Mouse (Mus musculus): ENCODE measurements at regions not wholly inside any gene's neighbourhood (a gene's known extent, or its start where the extent isn't known, plus 50 kb on each side); places are given as distances from the start of the nearest gene placed in this dataset.
A peak's percentile ranks its signal among the peaks of the same experiment; 100 is the strongest.

GRCm38 (mm10) chr14:46706462-46706861, 53.9 kb upstream of the Cdkn3 start:
- WGBS: 87% methylated on average over 4 of the region's 4 CpGs
- Histone ChIP-seq H3K36me3 (replicated peaks) (no peaks in the 10 kb centered on the region), H3K9me3 (no peaks in the 10 kb centered on the region), H3K4me1 (peaks cover 22% of the 10 kb centered on the region), H3K27me3 (replicated peaks; ENCODE audit: low read depth, poor library complexity, severe bottlenecking) (peaks cover 22% of the 10 kb centered on the region), H3K4me3 (no peak overlapping the region), H3K27ac (replicated peaks) (no peak overlapping the region)
- no peak for DNase-seq (ENCODE audit: low spot score)

DNA sequence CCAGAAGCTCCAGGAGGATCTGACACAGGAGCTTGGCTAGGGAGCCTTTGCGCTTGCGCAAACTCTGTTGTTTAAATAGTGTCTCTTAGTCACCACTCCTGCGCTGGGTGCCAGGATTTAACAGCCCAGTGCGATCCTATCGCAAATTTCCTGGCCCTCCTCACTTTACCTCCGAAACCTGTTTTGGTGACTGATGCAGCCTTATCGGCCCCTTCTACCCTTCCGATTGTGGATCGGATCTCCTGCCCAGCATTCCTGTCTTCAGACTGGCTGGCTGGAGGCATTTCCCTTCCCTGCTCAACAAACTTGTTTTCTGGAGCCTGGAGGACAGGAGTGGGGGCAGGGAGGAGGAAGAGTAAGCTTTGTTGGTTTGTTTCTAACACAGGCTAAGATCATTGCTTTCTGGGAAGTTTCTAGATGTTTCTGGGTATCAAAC, 56.0 kb upstream of the Cdkn3 start:
- Histone ChIP-seq H3K4me3 (no peak overlapping the region), H3K4me1 (peaks cover 15% of the 10 kb centered on the region), H3K9me3 (no peaks in the 10 kb centered on the region), H3K27ac (replicated peaks) (0 out of 2 replicates have a peak overlapping the region, but pooled peaks have one; percentile 48), H3K27me3 (replicated peaks; ENCODE audit: low read depth, poor library complexity, severe bottlenecking) (peaks cover 26% of the 10 kb centered on the region), H3K36me3 (replicated peaks) (no peaks in the 10 kb centered on the region)
- 59% methylated on average over 9 of the region's 9 CpGs for WGBS
- no peak for DNase-seq (ENCODE audit: low spot score)

DNA sequence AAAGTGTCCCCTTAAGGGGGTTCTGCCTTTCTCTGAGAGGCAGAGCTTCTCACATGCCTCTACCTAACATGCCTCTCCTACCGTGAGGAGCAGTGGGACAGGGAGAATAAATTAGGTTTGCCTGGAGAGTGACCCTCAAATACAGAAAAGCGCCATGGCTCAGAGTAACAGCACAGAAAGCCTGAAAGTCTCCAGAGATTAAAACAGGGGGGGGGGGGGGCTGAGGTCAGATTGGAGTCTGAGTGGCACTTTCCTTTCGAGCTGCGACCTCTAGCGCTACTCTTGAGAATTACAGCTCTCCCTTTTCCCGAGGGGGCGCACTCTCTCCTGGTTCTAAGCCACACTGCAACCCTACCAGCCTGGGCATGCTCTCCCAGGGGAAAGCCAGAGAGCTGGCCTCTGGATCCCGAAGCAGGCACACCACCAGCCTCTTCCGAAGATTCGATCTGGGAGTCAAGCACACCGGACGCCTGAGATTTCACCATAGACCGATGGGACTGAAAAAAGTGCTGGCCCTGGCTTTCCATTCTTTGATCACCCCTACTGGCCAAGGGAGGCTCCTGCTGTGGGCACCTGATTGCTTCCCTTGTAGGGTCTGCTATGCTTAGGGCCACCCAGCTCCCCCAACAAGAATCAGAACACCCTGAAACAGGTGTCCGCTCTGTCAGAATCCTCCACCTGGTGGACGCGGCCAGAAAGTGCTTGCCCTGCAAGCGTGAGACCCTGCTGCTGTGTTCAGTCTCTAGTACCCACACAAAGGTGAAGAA, 57.5 kb upstream of the Cdkn3 start:
- Histone ChIP-seq H3K36me3 (replicated peaks) (no peaks in the 10 kb centered on the region), H3K4me3 (no peak overlapping the region), H3K27me3 (replicated peaks; ENCODE audit: low read depth, poor library complexity, severe bottlenecking) (peaks cover 18% of the 10 kb centered on the region), H3K4me1 (peaks cover 15% of the 10 kb centered on the region), H3K27ac (replicated peaks) (no peak overlapping the region), H3K9me3 (no peaks in the 10 kb centered on the region)
- DNase-seq (ENCODE audit: low spot score): peak; percentile 72
- WGBS: 29% methylated on average over 17 of the region's 17 CpGs

- WGBS: 93% methylated on average over 7 of the region's 7 CpGs
- H3K4me1 ChIP-seq: peaks cover 5% of the 10 kb centered on the region; the same call in 1 of the 2 replicates
- no peak for DNase-seq (ENCODE audit: low spot score)
- no peaks in the 10 kb centered on the region for H3K36me3 ChIP-seq (replicated peaks)
- no peaks in the 10 kb centered on the region for H3K9me3 ChIP-seq
- H3K27me3 ChIP-seq (replicated peaks; ENCODE audit: low read depth, poor library complexity, severe bottlenecking): 0 out of 2 replicates have a peak, but pooled peaks cover 4% of the 10 kb centered on the region
- no peak overlapping the region for H3K4me3 ChIP-seq
- no peak overlapping the region for H3K27ac ChIP-seq (replicated peaks)
Measured at GRCm38 (mm10) chr14:46692571-46692970, 67.8 kb upstream of the Cdkn3 start.

DNA sequence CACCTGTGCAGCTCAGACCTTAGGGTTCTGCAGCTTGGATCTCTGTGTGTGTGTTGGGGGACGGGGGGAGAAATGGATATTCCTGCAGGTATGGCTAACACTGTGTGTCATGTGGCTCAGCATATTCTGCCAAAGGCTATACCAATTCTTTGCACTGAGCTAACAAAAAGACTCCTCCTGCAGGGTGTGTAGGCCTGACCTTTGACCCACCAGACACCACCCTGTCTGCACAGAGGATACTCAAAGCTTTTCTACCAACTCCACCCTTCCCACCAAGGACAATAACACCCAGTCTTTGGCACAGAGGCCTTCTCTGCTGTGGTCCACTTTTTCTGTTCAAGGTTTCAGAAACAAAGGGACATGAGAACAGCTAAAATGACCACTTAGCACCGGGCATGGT, 68.3 kb upstream of the Cdkn3 start:
- no peaks in the 10 kb centered on the region for H3K9me3 ChIP-seq
- WGBS: 79% methylated on average over 2 of the region's 2 CpGs
- H3K36me3 ChIP-seq (replicated peaks): no peaks in the 10 kb centered on the region
- 0 out of 2 replicates have a peak, but pooled peaks cover 4% of the 10 kb centered on the region for H3K27me3 ChIP-seq (replicated peaks; ENCODE audit: low read depth, poor library complexity, severe bottlenecking)
- DNase-seq (ENCODE audit: low spot score): no peak
- peaks cover 5% of the 10 kb centered on the region; the same call in 1 of the 2 replicates for H3K4me1 ChIP-seq
- no peak overlapping the region for H3K27ac ChIP-seq (replicated peaks)
- H3K4me3 ChIP-seq: no peak overlapping the region

- Histone ChIP-seq H3K9me3 (no peaks in the 10 kb centered on the region), H3K4me1 (peaks cover 31% of the 10 kb centered on the region), H3K4me3 (no peak overlapping the region), H3K36me3 (replicated peaks) (no peaks in the 10 kb centered on the region), H3K27me3 (replicated peaks; ENCODE audit: low read depth, poor library complexity, severe bottlenecking) (0 out of 2 replicates have a peak, but pooled peaks cover 6% of the 10 kb centered on the region), H3K27ac (replicated peaks) (no peak overlapping the region)
- WGBS: 71% methylated on average over 6 of the region's 6 CpGs
- peak; percentile 30 for DNase-seq (ENCODE audit: low spot score)
Measured at GRCm38 (mm10) chr14:46682728-46683127, 77.6 kb upstream of the Cdkn3 start.

- 83% methylated on average over 4 of the region's 4 CpGs for WGBS
- DNase-seq (ENCODE audit: low spot score): no peak
- 0 out of 2 replicates have a peak, but pooled peaks cover 3% of the 10 kb centered on the region for H3K27me3 ChIP-seq (replicated peaks; ENCODE audit: low read depth, poor library complexity, severe bottlenecking)
- no peaks in the 10 kb centered on the region for H3K36me3 ChIP-seq (replicated peaks)
- H3K4me3 ChIP-seq: no peak overlapping the region
- no peak overlapping the region for H3K27ac ChIP-seq (replicated peaks)
- H3K4me1 ChIP-seq: peaks cover 31% of the 10 kb centered on the region
- no peaks in the 10 kb centered on the region for H3K9me3 ChIP-seq
Measured at GRCm38 (mm10) chr14:46678935-46679334, 81.4 kb upstream of the Cdkn3 start.

DNA sequence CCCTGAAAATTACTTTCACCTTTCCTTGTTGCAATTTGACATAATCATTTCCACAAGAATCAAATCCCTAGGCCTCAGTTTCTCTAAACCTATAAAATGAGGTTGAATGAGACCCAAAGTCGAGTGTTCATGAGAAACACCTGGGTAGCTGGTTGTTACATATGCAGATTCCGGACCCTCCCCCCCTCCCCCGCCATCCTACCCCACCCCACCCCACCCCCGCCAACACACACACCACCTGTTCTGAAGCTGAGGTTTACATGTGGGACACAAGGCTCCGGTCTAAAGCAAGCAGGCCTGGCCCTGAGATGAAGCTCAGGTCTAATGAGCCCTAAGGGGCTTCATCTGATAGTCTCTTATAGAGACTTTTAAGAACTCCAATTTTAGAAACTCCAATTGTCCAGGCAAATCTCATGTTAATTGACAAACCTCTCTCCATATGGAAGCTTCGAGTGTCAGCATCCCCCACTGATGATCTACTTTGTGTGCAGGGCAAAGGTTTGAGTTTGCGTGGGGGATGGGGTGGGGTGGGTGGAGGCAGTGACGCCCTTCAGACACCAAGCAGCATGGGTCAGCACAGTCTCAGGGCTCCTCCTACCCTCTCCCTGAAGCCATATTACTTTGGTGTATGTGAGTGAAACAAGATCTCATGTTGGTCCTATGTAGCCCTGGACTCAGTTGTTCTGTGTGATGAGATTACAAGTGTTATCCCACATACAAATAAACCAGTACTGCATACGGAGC, 88.7 kb upstream of the Cdkn3 start:
- H3K4me1 ChIP-seq: peaks cover 4% of the 10 kb centered on the region
- H3K27ac ChIP-seq (replicated peaks): no peak overlapping the region
- 0 out of 2 replicates have a peak, but pooled peaks cover 4% of the 10 kb centered on the region for H3K9me3 ChIP-seq
- no peaks in the 10 kb centered on the region for H3K36me3 ChIP-seq (replicated peaks)
- H3K27me3 ChIP-seq (replicated peaks; ENCODE audit: low read depth, poor library complexity, severe bottlenecking): 0 out of 2 replicates have a peak, but pooled peaks cover 4% of the 10 kb centered on the region
- no peak overlapping the region for H3K4me3 ChIP-seq
- 80% methylated on average over 9 of the region's 9 CpGs for WGBS
- no peak for DNase-seq (ENCODE audit: low spot score)

GRCm38 (mm10) chr14:46671062-46671461, 89.3 kb upstream of the Cdkn3 start:
- 0 out of 2 replicates have a peak, but pooled peaks cover 4% of the 10 kb centered on the region for H3K27me3 ChIP-seq (replicated peaks; ENCODE audit: low read depth, poor library complexity, severe bottlenecking)
- H3K4me3 ChIP-seq: no peak overlapping the region
- 0 out of 2 replicates have a peak, but pooled peaks cover 4% of the 10 kb centered on the region for H3K9me3 ChIP-seq
- H3K36me3 ChIP-seq (replicated peaks): no peaks in the 10 kb centered on the region
- no peak for DNase-seq (ENCODE audit: low spot score)
- WGBS: 92% methylated on average over 2 of the region's 2 CpGs
- H3K4me1 ChIP-seq: peaks cover 4% of the 10 kb centered on the region
- H3K27ac ChIP-seq (replicated peaks): no peak overlapping the region

DNA sequence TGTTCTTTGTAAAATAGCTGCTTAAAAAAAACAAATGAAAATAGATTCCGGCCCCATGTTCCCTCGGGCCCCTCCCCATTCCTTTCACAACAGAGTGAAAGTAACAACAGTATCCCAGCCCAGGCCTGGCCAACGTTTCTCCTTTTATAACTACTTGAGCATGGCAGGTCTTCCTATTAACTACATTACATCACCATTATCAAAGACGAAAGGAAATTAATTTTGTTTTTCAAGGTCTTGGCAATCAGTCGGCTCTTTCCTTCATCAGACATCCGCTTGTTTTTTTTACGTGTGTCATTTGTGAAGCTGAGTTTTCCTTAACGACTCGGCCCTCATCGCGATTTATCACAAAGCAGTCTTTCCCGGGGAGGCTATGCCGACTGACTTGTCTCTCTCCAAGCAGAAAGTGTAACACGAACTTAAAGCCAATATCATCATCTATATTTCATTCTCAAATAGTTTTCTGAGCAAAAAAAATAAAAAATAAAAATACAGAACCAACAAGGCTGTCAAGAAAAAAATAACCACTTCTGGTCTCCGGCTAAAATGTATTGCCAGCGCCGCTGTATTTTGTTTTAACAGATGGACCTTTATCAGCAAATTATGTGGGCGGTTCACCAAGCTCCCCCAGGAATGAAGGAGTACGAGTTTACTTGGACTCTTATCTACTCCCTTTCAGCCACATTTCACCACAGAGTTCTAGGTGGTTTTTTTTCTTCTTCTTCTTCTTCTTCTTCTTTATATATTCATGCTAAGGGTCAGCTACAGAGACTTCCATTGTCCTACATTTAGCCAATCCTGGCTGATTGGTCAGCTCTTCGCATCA, 89.9 kb upstream of the Cdkn3 start:
- no peak overlapping the region for H3K27ac ChIP-seq (replicated peaks)
- 0 out of 2 replicates have a peak, but pooled peaks cover 4% of the 10 kb centered on the region for H3K27me3 ChIP-seq (replicated peaks; ENCODE audit: low read depth, poor library complexity, severe bottlenecking)
- no peak overlapping the region for H3K4me3 ChIP-seq
- H3K4me1 ChIP-seq: peaks cover 4% of the 10 kb centered on the region
- 85% methylated on average over 20 of the region's 20 CpGs for WGBS
- no peak for DNase-seq (ENCODE audit: low spot score)
- H3K9me3 ChIP-seq: 0 out of 2 replicates have a peak, but pooled peaks cover 4% of the 10 kb centered on the region
- no peaks in the 10 kb centered on the region for H3K36me3 ChIP-seq (replicated peaks)

DNA sequence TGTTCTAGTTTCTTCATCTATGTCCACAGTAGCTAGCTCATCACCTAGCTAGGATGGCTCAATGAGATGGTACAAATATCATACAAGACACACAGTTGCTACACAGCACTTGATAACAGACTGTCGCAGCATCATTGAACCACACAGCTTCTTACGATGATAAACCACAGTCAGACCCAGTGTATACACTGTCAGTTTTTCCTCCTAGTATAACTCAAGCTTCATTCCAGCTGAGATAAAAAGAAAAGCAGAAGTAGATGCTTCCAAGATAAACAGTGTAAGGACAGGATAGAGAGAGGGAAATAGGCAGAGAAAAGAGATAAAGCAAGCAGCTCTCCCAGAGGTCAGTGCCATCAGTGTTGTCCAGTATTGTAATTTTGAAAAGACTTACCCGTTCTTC, 92.1 kb upstream of the Cdkn3 start:
- Histone ChIP-seq H3K27me3 (replicated peaks; ENCODE audit: low read depth, poor library complexity, severe bottlenecking) (peaks cover 17% of the 10 kb centered on the region), H3K4me1 (peaks cover 16% of the 10 kb centered on the region), H3K9me3 (0 out of 2 replicates have a peak, but pooled peaks cover 4% of the 10 kb centered on the region), H3K36me3 (replicated peaks) (no peaks in the 10 kb centered on the region), H3K4me3 (no peak overlapping the region), H3K27ac (replicated peaks) (no peak overlapping the region)
- WGBS: 94% methylated on average over 3 of the region's 3 CpGs
- DNase-seq (ENCODE audit: low spot score): no peak

GRCm38 (mm10) chr14:46664305-46664704, 96.0 kb upstream of the Cdkn3 start:
- Histone ChIP-seq H3K36me3 (replicated peaks) (no peaks in the 10 kb centered on the region), H3K27me3 (replicated peaks; ENCODE audit: low read depth, poor library complexity, severe bottlenecking) (peaks cover 41% of the 10 kb centered on the region), H3K4me1 (peaks cover 46% of the 10 kb centered on the region), H3K4me3 (no peak overlapping the region), H3K9me3 (no peaks in the 10 kb centered on the region), H3K27ac (replicated peaks) (no peak overlapping the region)
- WGBS: 74% methylated on average over 6 of the region's 6 CpGs
- DNase-seq (ENCODE audit: low spot score): no peak
